29 mouse cellular contexts compared by ENCODE assay signal in genomic region chr5:3702180-3702579, GRCm38 (mm10). TPM values are rescaled to one million over a fixed set of nuclear protein-coding genes. Genes with fewer than 3 reads are reported as not detected.
"Had no signal": no experiment of that assay in that cellular context is flagged by ENCODE, and none has a peak within 500 bp of the region (broad histone marks: within the 10 kb centered on the region; RNA-seq: fewer than 3 reads in every experiment).

No protein-coding gene starts in this region.

- H3K9ac ChIP-seq: limb, embryonic 12.5 days; limb, embryonic 15.5 days; liver, embryonic 14.5 days; liver, postnatal 0 days; lung, embryonic 14.5 days; midbrain, embryonic 13.5 days; neural tube, embryonic 13.5 days had no signal

- H3K4me2 ChIP-seq: limb, embryonic 12.5 days; limb, embryonic 15.5 days; liver, embryonic 11.5 days; lung, embryonic 14.5 days; midbrain, embryonic 13.5 days; neural tube, embryonic 13.5 days had no signal

- DNase-seq: kidney, adult 9 months; kidney, postnatal 36 days; left cerebral cortex, postnatal 4 days; liver, postnatal 0 days; lung, embryonic 14.5 days; thymus, adult 18-20 months; thymus, postnatal 36 days had no signal

- ATAC-seq: liver, postnatal 0 days; lung, postnatal 0 days; midbrain, embryonic 13.5 days; midbrain, embryonic 16.5 days had no signal

- H3K27me3 ChIP-seq: limb, embryonic 12.5 days; limb, embryonic 15.5 days; midbrain, embryonic 13.5 days; neural tube, embryonic 13.5 days had no signal

- H3K9me3 ChIP-seq: limb, embryonic 12.5 days; limb, embryonic 15.5 days; midbrain, embryonic 13.5 days had no signal

- H3K4me1 ChIP-seq: limb, embryonic 12.5 days; limb, embryonic 15.5 days; midbrain, embryonic 10.5 days; midbrain, embryonic 13.5 days; neural tube, embryonic 13.5 days had no signal

- H3K27ac ChIP-seq: limb, embryonic 12.5 days; limb, embryonic 15.5 days; liver, embryonic 14.5 days; macrophage; midbrain, embryonic 10.5 days; midbrain, embryonic 13.5 days; neural tube, embryonic 13.5 days had no signal

- H3K4me3 ChIP-seq: limb, embryonic 12.5 days; limb, embryonic 15.5 days; midbrain, embryonic 10.5 days; midbrain, embryonic 13.5 days; myocyte; neural tube, embryonic 13.5 days had no signal

RNA-seq across cellular contexts. Expression of gene Tmbim7, which starts 51.2 kb away (rescaled TPM):
- total RNA-seq: layer of hippocampus, adult 18-20 months; layer of hippocampus, postnatal 14 days; left cerebral cortex, adult 8-10 months; left cerebral cortex, postnatal 14 days; left cerebral cortex, postnatal 4 days; megakaryocyte, adult 5-6 weeks; monocyte, adult 5-6 weeks; neutrophil, adult 5-6 weeks had no signal
- polyA plus RNA-seq: limb, embryonic 12.5 days; limb, embryonic 15.5 days; liver, embryonic 11.5 days; liver, embryonic 14.5 days; liver, postnatal 0 days; lung, embryonic 14.5 days; lung, postnatal 0 days; macrophage; midbrain, embryonic 10.5 days; midbrain, embryonic 13.5 days; midbrain, embryonic 16.5 days; myocyte; neural tube, embryonic 13.5 days; small intestine, adult 2 months; spleen, adult 2 months; stomach, embryonic 16.5 days; urinary bladder, adult 2 months had no signal
